Mouse (Mus musculus): ENCODE measurements around the gene Ugt1a1.
"Not testable (repeated sequence)": the region's sequence is repeated elsewhere in the genome, so short reads cannot be mapped to it uniquely, and the experiment has no call there.

Gene Ugt1a1

GRCm38 (mm10) chr1:88218591-88218990 lies 6.8 kb downstream of the Ugt1a1 start:
- no peak for DNase-seq (ENCODE audit: low read depth, low spot score)

DNA sequence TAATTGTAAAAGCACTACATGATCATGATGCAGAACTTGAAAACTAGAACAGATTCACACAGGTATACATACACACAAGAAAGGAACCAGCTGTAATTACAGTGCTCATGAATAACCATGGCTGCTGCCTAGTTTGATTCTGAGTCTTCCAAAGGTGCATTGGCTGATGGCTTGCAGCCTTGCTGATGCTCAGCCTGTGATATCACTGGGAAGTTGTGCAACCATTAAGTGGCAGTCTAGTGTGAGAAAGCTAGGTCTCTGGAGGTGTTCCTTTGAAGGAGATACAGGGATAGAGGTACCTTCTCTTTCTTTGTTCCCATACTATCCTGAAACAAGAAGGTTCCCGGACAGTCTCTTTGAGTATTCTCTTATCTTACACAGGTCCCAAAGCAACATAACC lies 7.3 kb downstream of the Ugt1a1 start:
- DNase-seq (ENCODE audit: low read depth, low spot score), result no peak

DNA sequence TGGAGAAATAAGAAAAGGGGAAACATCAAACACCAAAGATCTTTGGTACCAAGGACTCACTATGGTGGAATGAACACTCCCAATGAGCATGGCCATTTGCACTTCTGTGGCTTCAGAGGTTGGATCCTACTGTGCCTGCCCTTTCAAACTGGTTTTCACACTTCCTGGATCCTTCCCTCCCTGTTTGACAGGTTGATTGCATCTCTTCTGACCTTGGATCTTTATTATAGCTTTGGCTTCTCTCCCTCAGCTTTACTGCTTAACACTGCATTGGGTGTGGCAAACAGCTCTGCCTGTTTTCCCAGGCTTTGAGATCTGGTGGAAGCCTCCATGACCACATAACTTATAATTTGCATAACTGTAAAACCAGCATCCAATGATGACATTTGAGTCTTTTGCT lies 8.6 kb downstream of the Ugt1a1 start:
- no peak for DNase-seq (ENCODE audit: low read depth, low spot score)

GRCm38 (mm10) chr1:88222216-88222615 lies 10.5 kb downstream of the Ugt1a1 start:
- no peak for DNase-seq (ENCODE audit: low read depth, low spot score)

- DNase-seq (ENCODE audit: low read depth, low spot score), result not testable (repeated sequence)
Measured at GRCm38 (mm10) chr1:88223011-88223515, 11.3 kb downstream of the Ugt1a1 start.

- DNase-seq (ENCODE audit: low read depth, low spot score), result no peak
Measured at GRCm38 (mm10) chr1:88223591-88223990, 11.8 kb downstream of the Ugt1a1 start.

GRCm38 (mm10) chr1:88224029-88224776 lies 12.4 kb downstream of the Ugt1a1 start:
- DNase-seq (ENCODE audit: low read depth, low spot score), result no peak

- DNase-seq (ENCODE audit: low read depth, low spot score), result not testable (repeated sequence)
Measured at GRCm38 (mm10) chr1:88225301-88225700, 13.5 kb downstream of the Ugt1a1 start.

- DNase-seq (ENCODE audit: low read depth, low spot score), result no peak
Measured at GRCm38 (mm10) chr1:88225741-88226140, 14.0 kb downstream of the Ugt1a1 start.

DNA sequence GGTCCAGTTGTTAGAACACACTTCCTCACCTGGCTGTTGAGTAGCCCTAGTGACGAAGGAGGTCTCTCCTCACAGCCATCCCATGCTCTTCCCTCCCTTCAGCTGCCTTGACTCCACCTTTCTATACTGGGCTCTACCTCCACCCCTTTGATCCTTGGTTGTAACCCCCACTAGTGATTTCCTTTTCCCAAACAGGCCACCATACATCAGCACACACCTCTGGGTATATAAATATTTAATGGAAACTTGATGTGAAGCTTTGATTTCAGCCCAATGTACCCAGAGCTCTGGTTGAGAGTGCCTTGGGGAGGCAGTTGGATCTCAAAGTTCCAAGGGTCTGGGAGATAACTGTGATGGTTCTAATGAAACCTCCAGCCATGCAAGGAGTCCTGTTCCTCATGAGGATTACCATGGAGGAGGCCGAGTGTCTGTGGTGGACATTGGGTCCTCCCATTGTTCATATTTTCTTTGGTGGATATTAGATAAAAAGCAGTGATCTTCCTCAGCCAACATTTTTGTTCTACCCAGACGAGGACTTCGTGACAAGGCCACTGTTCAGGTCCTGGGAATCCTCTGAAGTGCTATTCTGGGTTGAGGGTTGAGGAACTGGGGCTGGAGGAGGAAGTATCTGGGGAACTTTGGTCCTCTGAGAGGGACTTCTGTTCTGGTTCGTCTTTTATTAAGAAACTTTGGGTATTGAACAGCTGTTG lies 15.1 kb downstream of the Ugt1a1 start, which contains the start of gene Mroh2a:
Gene Mroh2a, plus strand, starts transcription at position 317 of the 710 bp plus-strand sequence.
- no peak for DNase-seq (ENCODE audit: low read depth, low spot score)

DNA sequence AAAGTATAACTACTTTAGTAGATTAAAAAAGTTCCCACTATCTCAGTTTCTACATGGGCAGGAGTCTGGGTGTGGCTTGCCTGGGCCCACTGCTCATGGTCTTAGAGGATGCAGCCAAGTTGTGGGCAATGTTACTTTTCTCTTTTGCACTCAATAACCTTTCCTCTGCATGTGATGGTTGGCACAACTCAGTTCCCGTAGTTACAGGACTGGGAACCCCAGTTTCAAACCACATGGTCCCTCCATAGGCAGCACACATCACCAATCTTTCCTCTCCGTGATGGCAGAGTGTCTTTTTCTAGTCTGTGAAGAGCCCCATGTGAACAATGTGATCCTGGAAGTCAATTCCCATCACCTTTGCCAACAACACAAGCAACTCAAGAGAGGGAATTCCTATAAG lies 15.7 kb downstream of the Ugt1a1 start:
- DNase-seq (ENCODE audit: low read depth, low spot score), result no peak

DNA sequence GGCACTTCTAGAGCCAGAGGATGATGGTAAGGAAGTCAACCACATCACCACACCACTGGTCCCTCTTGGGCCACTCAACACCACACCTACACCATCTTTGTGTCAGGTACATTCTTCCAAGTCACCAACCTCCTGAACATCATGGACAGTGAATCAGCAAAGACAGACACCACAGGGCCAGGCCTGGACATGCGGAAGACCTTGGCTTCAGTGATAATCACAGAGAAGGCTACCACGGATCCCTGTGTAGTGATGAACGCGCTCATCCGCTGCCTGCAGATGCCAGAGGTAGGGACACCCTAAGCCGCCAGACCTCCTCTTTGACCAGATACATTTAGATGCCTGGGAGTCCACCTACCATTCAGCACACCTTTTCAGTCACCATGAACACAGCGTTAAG lies 16.4 kb downstream of the Ugt1a1 start:
- DNase-seq (ENCODE audit: low read depth, low spot score), result no peak

GRCm38 (mm10) chr1:88229566-88229965 lies 17.8 kb downstream of the Ugt1a1 start:
- no peak for DNase-seq (ENCODE audit: low read depth, low spot score)

- DNase-seq (ENCODE audit: low read depth, low spot score), result no peak
Measured at GRCm38 (mm10) chr1:88229986-88230385, 18.2 kb downstream of the Ugt1a1 start.

- no peak for DNase-seq (ENCODE audit: low read depth, low spot score)
Measured at GRCm38 (mm10) chr1:88230421-88230820, 18.7 kb downstream of the Ugt1a1 start.

DNA sequence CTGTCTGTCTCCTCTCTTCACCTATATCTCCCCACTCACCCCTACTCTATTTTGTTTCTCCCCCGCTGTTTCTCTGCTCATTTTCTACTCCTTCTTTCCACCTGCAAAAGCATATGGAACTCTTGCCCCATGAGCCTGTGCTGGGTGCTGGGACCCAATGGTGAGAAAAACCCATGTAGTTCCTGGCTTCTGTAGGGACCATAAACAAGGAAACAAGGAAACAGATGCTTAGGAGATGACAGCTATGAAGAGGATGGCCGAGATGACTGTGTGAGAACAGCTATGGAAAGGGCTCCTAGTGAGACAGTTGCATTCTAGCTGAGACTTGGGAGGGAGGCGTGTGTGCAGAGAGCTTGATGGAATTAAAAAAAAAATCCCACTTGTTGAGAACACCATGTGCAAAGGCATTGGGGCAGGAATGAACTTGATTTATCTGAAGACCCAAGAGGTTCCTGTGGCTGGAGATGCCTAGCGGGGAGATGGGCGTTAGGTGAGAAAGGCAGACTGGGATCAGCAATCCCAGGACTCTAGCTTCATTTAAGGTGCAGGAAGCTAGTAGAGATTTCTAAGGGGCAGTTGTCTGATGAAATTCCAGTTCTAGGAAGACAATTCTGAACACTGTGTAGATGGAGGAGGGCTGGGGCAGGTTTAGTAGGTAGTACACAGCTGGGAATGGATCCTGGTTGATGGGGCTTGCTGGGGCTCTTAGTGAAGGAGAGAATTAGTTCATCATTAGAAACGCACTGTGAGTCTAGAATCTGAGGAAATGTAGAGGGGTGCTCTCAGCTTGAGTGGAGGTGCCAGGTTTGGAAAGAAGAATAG lies 19.4 kb downstream of the Ugt1a1 start:
- no peak for DNase-seq (ENCODE audit: low read depth, low spot score)

GRCm38 (mm10) chr1:88231803-88232499 lies 20.2 kb downstream of the Ugt1a1 start:
- DNase-seq (ENCODE audit: low read depth, low spot score), result no peak

DNA sequence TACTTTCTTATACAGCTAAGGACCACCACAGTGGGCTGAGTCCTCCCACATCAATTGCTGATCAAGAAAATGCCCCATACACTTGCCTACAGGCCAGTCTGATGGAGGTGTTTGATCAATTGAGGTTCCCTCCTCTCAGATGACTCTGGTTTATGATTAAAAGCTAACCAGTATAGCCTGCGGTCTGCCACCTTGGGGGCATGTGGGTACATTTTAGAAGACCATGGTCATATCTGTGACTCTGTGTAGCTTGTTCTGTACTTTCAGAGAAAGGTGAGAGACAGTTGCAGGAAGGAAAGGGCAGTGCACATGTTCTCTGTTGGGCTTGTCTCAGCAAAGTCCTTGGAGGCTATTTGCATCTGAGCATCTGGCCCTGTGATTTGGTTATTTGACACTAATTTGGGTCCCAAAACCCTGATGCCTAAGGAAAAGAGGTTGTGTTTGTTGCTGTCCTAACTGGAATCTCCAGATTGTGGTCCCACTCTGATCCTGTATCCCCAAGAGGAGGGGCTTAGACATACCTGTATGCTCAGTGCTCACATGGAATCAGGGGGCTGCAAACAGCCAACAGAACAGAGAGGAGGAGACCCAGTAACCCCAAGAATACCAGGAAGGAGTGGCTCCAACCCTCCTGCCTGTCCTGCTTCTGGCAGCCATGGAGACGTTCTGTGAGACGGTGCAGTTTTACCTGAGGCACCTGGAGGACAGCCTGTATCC lies 21.1 kb downstream of the Ugt1a1 start:
- DNase-seq (ENCODE audit: low read depth, low spot score), result no peak

DNA sequence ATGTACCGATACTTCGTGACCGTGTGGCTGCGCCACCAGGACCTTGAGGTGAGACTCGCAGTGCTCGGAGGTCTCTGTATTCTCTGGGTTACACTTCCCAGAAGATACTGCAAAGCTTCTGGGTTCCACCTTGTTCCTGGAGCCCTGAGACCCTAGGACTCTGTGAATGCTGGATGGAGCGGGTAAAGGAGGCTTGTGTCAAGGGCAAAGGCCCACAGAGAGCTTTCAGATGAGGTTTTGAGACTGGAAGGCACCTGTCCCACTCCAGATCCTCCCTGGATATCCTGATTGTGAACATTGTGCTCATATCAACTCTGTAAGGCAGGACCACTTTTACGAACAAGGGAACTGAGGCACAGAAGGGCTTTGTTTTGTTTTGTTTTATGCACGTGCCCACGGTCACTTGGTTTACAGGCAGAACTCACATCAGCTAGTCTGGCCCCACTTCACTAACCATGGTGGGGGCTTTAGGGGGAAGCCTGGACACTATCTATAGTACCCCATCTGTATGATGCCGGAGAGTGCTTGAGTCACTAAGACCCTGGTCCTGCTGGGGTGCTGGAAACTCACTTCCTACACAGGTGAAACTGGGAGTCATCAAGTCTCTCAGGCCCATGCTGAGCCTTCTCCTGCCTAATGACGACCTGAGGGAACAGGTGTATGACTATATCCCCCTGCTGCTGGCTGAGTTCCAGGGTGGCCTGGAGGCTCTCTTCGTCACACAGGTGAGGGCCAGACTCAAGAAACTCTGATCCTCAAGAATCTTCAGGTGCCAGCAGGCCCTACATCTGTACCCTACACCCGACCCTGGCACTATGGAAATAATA lies 21.9 kb downstream of the Ugt1a1 start:
- no peak for DNase-seq (ENCODE audit: low read depth, low spot score)

DNA sequence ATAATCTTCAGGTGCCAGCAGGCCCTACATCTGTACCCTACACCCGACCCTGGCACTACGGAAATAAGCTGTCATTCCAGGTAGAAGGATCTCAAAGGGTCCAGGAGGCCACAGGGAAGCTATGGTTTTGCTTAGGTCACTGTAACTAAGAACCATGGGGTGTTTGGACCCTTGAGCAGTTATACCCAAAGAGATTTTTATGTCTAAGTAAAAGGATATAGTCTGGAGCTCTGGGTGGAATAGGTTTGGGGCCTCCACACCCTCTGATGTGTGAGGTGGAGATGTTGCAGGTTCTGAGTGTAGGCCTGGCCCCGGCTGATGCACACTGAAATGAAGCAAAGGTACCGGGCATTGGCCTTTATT lies 22.5 kb downstream of the Ugt1a1 start:
- DNase-seq (ENCODE audit: low read depth, low spot score), result no peak

All from embryo, embryonic 11.5 days (tissue).